Mouse (Mus musculus): ENCODE measurements at regions not wholly inside any gene's neighbourhood (a gene's known extent, or its start where the extent isn't known, plus 50 kb on each side); places are given as distances from the start of the nearest gene placed in this dataset.
"Not testable (repeated sequence)": the region's sequence is repeated elsewhere in the genome, so short reads cannot be mapped to it uniquely, and the experiment has no call there.

- intact Hi-C loops (cut with DNase I) = loop anchor here (10.0 kb wide), 1 partner anchor 154 kb away; no protein-coding TSS in a partner anchor
- DNase-seq (ENCODE audit: low spot score in 2 of 2) = no peak
Observed at GRCm38 (mm10) chr10:99320797-99321196, 57.8 kb downstream of the Dusp6 start.

- peak; percentile 65 to 78 for DNase-seq (ENCODE audit: low spot score in 2 of 2)
- intact Hi-C loops (cut with DNase I) = loop anchor here (10.0 kb wide), 1 partner anchor 151 kb away; no protein-coding TSS in a partner anchor
Observed at GRCm38 (mm10) chr10:99323358-99323757, 60.3 kb downstream of the Dusp6 start.

- intact Hi-C loops (cut with DNase I) = loop anchor here (10.0 kb wide), 1 partner anchor 147 kb away; no protein-coding TSS in a partner anchor
- no peak for DNase-seq (ENCODE audit: low spot score in 2 of 2)
Observed at GRCm38 (mm10) chr10:99327501-99327900, 64.5 kb downstream of the Dusp6 start.

GRCm38 (mm10) chr10:99328568-99328967, 65.5 kb downstream of the Dusp6 start:
- no peak for DNase-seq (ENCODE audit: low spot score in 2 of 2)
- intact Hi-C loops (cut with DNase I) = loop anchor here (10.0 kb wide), 1 partner anchor 146 kb away; no protein-coding TSS in a partner anchor

GRCm38 (mm10) chr10:99329469-99329868, 66.4 kb downstream of the Dusp6 start:
- DNase-seq (ENCODE audit: low spot score in 2 of 2) = no peak
- intact Hi-C loops (cut with DNase I) = loop anchor here (10.0 kb wide), 1 partner anchor 145 kb away; no protein-coding TSS in a partner anchor

- no peak for DNase-seq (ENCODE audit: low spot score in 2 of 2)
- intact Hi-C loops (cut with DNase I) = no loop called here
Observed at GRCm38 (mm10) chr10:99330519-99330918, 67.5 kb downstream of the Dusp6 start.

- intact Hi-C loops (cut with DNase I) = no loop called here
- DNase-seq (ENCODE audit: low spot score in 2 of 2) = no peak
Observed at GRCm38 (mm10) chr10:99331876-99332275, 68.8 kb downstream of the Dusp6 start.

GRCm38 (mm10) chr10:99333831-99334230, 70.8 kb downstream of the Dusp6 start:
- intact Hi-C loops (cut with DNase I) = no loop called here
- no peak for DNase-seq (ENCODE audit: low spot score in 2 of 2)

- intact Hi-C loops (cut with DNase I) = no loop called here
- no peak for DNase-seq (ENCODE audit: low spot score in 2 of 2)
Observed at GRCm38 (mm10) chr10:99336091-99336490, 73.1 kb downstream of the Dusp6 start.

GRCm38 (mm10) chr10:99338790-99339189, 75.8 kb downstream of the Dusp6 start:
- intact Hi-C loops (cut with DNase I); DNase-seq (ENCODE audit: low spot score in 2 of 2): not testable (repeated sequence)

- intact Hi-C loops (cut with DNase I) = not testable (repeated sequence)
Observed at GRCm38 (mm10) chr10:99339291-99339912, 76.4 kb downstream of the Dusp6 start.

GRCm38 (mm10) chr10:99340057-99340456, 77.0 kb downstream of the Dusp6 start:
- intact Hi-C loops (cut with DNase I); DNase-seq (ENCODE audit: low spot score in 2 of 2): not testable (repeated sequence)

More at GRCm38 (mm10) chr10:99339291-99339912, 76.4 kb downstream of the Dusp6 start:
- DNase-seq (ENCODE audit: low spot score in 2 of 2) = peak; percentile 63 to 65

GRCm38 (mm10) chr10:99349125-99349716, 86.2 kb downstream of the Dusp6 start:
- no peak for DNase-seq (ENCODE audit: low spot score in 2 of 2)
- intact Hi-C loops (cut with DNase I) = no loop called here

- no peak for DNase-seq (ENCODE audit: low spot score in 2 of 2)
- intact Hi-C loops (cut with DNase I) = no loop called here
Observed at GRCm38 (mm10) chr10:99353541-99354292, 90.7 kb downstream of the Dusp6 start.

- no peak for DNase-seq (ENCODE audit: low spot score in 2 of 2)
- intact Hi-C loops (cut with DNase I) = no loop called here
Observed at GRCm38 (mm10) chr10:99354352-99354751, 91.3 kb downstream of the Dusp6 start.

GRCm38 (mm10) chr10:99355303-99355702, 92.3 kb downstream of the Dusp6 start:
- intact Hi-C loops (cut with DNase I) = no loop called here
- no peak for DNase-seq (ENCODE audit: low spot score in 2 of 2)

- no peak for DNase-seq (ENCODE audit: low spot score in 2 of 2)
- intact Hi-C loops (cut with DNase I) = no loop called here
Observed at GRCm38 (mm10) chr10:99356221-99356620, 93.2 kb downstream of the Dusp6 start.

GRCm38 (mm10) chr10:99356883-99357282, 93.9 kb downstream of the Dusp6 start:
- intact Hi-C loops (cut with DNase I) = no loop called here

GRCm38 (mm10) chr10:99357347-99357746, 94.3 kb downstream of the Dusp6 start:
- intact Hi-C loops (cut with DNase I) = no loop called here
- no peak for DNase-seq (ENCODE audit: low spot score in 2 of 2)

More at GRCm38 (mm10) chr10:99356883-99357282, 93.9 kb downstream of the Dusp6 start:
- peak; percentile 8 to 20 for DNase-seq (ENCODE audit: low spot score in 2 of 2)

- DNase-seq (ENCODE audit: low spot score in 2 of 2) = no peak
- intact Hi-C loops (cut with DNase I) = no loop called here
Observed at GRCm38 (mm10) chr10:99358256-99358655, 95.2 kb downstream of the Dusp6 start.
